Mouse (Mus musculus): Measurements from ENCODE around the gene Metap1. TPM values are rescaled to one million over a fixed set of nuclear protein-coding genes. Genes with fewer than 3 reads are reported as not detected.

The Metap1 gene
- polyA plus RNA-seq, 1 experiment = 32.2 TPM

DNA sequence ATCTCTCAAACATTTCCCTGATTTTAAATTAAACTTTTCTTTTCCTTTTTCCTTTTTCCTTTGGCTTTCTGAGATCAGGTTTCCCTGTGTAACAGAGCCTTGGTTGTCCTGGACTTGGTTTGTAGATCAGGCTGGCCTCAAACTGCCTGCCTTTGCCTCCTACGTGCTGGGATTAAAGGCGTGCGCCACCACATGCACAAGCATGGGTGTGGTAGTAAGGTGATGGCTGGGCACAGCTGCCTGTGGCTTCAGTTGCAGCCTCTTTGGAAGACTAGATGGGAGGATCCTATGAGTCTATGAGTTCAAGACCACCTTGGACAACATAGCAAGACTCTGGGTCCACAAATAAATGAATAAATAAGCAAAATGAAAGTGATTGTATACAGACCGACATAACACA lies 34.6 kb upstream of the Metap1 start:
- Histone ChIP-seq H3K36me3 (ENCODE audit: control insufficient read depth, insufficient read depth) (no peaks in the 10 kb centered on the region), H3K27me3 (ENCODE audit: control insufficient read depth, insufficient read depth, insufficient read length) (no peaks in the 10 kb centered on the region), H3K79me2 (ENCODE audit: control insufficient read depth, insufficient read depth) (peaks cover 19% of the 10 kb centered on the region), H3K4me3 (ENCODE audit: insufficient read depth, poor library complexity, severe bottlenecking) (no peak overlapping the region), H3K79me3 (ENCODE audit: low read depth) (peaks cover 13% of the 10 kb centered on the region), H3ac (ENCODE audit: control insufficient read depth, insufficient read length, low read depth) (no peak overlapping the region)
- TF ChIP-seq MYOD1 (IDR thresholded peaks at IDR 0.05; ENCODE audit: control insufficient read depth, insufficient read length, low read depth) = peak; percentile 34
- no peak for TF ChIP-seq MAX (IDR thresholded peaks at IDR 0.05)
- TF ChIP-seq USF1 (IDR thresholded peaks at IDR 0.05; ENCODE audit: low read depth) = no peak
- no peak for TF ChIP-seq CTCF (IDR thresholded peaks at IDR 0.05; ENCODE audit: control insufficient read depth, insufficient read depth, insufficient read length)

DNA sequence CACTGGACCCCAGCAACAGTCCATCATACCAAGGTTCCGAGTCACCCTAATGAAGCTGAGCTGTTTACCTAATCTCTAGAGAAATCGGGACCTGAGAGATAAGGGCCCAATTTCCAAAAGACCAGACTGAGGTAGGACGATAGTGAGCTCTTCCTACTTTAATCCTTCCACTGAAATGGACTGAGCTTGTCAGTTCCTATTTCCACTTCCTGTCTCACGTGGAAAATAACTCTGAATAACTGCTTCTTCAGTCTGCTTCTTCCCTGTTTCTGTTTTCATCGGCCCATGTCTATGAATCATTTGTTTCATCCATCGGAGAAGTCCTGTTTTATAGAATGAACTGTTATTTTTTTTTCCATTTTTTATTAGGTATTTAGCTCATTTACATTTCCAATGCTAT lies 29.9 kb upstream of the Metap1 start:
- no peak for TF ChIP-seq CTCF (IDR thresholded peaks at IDR 0.05; ENCODE audit: control insufficient read depth, insufficient read depth, insufficient read length)
- TF ChIP-seq MAX (IDR thresholded peaks at IDR 0.05) = no peak
- no peak for TF ChIP-seq FOSL1 (IDR thresholded peaks at IDR 0.05; ENCODE audit: insufficient read depth, low read length, poor library complexity, severe bottlenecking)
- no peak for TF ChIP-seq CEBPB (IDR thresholded peaks at IDR 0.05; ENCODE audit: low read depth)
- TF ChIP-seq USF1 (IDR thresholded peaks at IDR 0.05; ENCODE audit: low read depth) = no peak
- TF ChIP-seq MYOD1 (IDR thresholded peaks at IDR 0.05; ENCODE audit: control insufficient read depth, insufficient read length, low read depth) = no peak
- no peak for TF ChIP-seq MYOG (IDR thresholded peaks at IDR 0.05; ENCODE audit: control insufficient read depth, extremely low read depth, insufficient read length)
- Histone ChIP-seq H3K79me2 (ENCODE audit: control insufficient read depth, insufficient read depth) (no peaks in the 10 kb centered on the region), H3ac (ENCODE audit: control insufficient read depth, insufficient read length, low read depth) (no peak overlapping the region), H3K79me3 (ENCODE audit: low read depth) (no peaks in the 10 kb centered on the region), H3K27me3 (ENCODE audit: control insufficient read depth, insufficient read depth, insufficient read length) (no peaks in the 10 kb centered on the region), H3K36me3 (ENCODE audit: control insufficient read depth, insufficient read depth) (no peaks in the 10 kb centered on the region), H3K4me3 (ENCODE audit: insufficient read depth, poor library complexity, severe bottlenecking) (no peak overlapping the region)

DNA sequence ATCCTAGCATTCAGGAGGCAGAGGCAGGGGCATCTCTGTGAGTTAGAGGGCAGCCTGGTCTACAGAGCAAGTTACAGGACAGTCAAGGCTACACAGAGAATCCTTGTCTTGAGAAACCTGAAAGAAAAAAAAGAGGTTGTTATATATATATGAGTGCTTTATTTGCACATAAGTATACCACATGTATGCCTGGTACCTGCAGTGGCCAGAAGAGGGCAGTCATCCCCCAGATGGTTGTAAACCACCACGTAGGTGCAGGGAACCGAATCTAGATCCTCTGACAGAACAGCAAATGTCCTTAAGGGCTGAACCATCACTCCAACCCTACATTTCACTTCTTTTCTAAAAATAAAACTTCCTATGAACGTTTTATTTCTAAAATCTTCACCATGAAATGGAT lies 28.6 kb upstream of the Metap1 start:
- H3ac ChIP-seq (ENCODE audit: control insufficient read depth, insufficient read length, low read depth) = no peak overlapping the region
- no peaks in the 10 kb centered on the region for H3K79me2 ChIP-seq (ENCODE audit: control insufficient read depth, insufficient read depth)
- no peaks in the 10 kb centered on the region for H3K27me3 ChIP-seq (ENCODE audit: control insufficient read depth, insufficient read depth, insufficient read length)
- no peaks in the 10 kb centered on the region for H3K36me3 ChIP-seq (ENCODE audit: control insufficient read depth, insufficient read depth)
- TF ChIP-seq CTCF (IDR thresholded peaks at IDR 0.05; ENCODE audit: control insufficient read depth, insufficient read depth, insufficient read length) = no peak
- no peak overlapping the region for H3K4me3 ChIP-seq (ENCODE audit: insufficient read depth, poor library complexity, severe bottlenecking)
- no peaks in the 10 kb centered on the region for H3K79me3 ChIP-seq (ENCODE audit: low read depth)

DNA sequence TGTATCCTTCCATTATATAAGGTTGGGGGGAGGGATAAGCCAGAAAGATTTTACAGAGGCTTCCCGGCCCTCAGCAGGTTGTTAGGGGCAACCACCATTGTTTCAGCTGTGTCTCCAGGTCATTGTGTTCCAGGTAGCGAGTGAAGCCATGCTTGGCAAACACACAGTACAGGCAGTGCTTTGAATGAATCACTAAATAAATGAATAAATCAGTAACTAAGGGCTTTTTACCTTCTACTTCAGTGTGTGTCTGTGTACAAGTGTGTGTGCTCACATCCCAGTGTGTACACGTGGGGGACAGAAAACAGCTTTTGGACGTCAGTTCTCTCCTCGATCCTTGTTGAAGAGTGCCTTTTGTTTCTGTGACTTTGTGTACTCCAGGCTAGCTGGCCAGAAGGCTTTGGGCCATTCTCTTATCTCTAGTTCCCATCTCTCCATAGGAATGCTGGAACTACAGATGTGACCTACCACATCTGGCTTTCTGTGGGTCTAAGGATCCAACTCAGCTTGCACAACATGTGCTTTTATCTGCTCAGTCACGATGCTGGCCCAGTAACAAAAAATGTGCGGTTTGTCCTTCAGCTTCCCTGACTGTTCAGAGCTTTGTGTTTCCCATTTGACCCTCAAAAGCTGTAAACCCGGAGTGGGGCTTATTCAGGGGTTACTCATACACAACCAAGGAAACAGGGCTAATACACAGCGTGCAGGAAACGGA lies 26.5 kb upstream of the Metap1 start:
- TF ChIP-seq USF1 (IDR thresholded peaks at IDR 0.05; ENCODE audit: low read depth) = no peak
- peak; percentile 32 for TF ChIP-seq MYOD1 (IDR thresholded peaks at IDR 0.05; ENCODE audit: control insufficient read depth, insufficient read length, low read depth)
- peak; percentile 89 for TF ChIP-seq MAX (IDR thresholded peaks at IDR 0.05)
- TF ChIP-seq CTCF (IDR thresholded peaks at IDR 0.05; ENCODE audit: control insufficient read depth, insufficient read depth, insufficient read length) = no peak
- peak; percentile 96 for TF ChIP-seq CEBPB (IDR thresholded peaks at IDR 0.05; ENCODE audit: low read depth)
- H3ac ChIP-seq (ENCODE audit: control insufficient read depth, insufficient read length, low read depth) = no peak overlapping the region
- H3K36me3 ChIP-seq (ENCODE audit: control insufficient read depth, insufficient read depth) = no peaks in the 10 kb centered on the region
- H3K27me3 ChIP-seq (ENCODE audit: control insufficient read depth, insufficient read depth, insufficient read length) = no peaks in the 10 kb centered on the region
- H3K4me3 ChIP-seq (ENCODE audit: insufficient read depth, poor library complexity, severe bottlenecking) = no peak overlapping the region
- no peaks in the 10 kb centered on the region for H3K79me2 ChIP-seq (ENCODE audit: control insufficient read depth, insufficient read depth)
- H3K79me3 ChIP-seq (ENCODE audit: low read depth) = no peaks in the 10 kb centered on the region

DNA sequence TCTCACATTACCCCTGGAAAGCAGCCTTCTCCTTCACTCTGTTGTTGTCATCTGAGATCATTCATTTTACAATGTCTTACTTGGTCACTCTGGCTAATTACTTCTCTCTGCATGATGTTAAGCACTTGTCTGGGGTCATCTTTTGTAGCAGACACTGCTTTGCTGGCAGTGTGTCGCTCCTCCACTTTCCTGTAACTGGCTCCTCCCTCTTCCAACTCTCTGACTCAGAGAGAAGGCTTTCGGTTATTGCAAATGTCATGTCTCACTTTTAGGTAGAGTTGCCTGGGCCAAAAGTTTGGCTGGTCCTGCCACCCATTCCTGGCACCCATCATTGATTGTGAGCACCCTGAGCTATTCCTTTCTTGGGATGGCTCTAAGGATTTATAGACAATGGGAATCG lies 25.4 kb upstream of the Metap1 start:
- no peaks in the 10 kb centered on the region for H3K27me3 ChIP-seq (ENCODE audit: control insufficient read depth, insufficient read depth, insufficient read length)
- H3K79me3 ChIP-seq (ENCODE audit: low read depth) = no peaks in the 10 kb centered on the region
- TF ChIP-seq USF1 (IDR thresholded peaks at IDR 0.05; ENCODE audit: low read depth) (no peak), CEBPB (IDR thresholded peaks at IDR 0.05; ENCODE audit: low read depth) (no peak), FOSL1 (IDR thresholded peaks at IDR 0.05; ENCODE audit: insufficient read depth, low read length, poor library complexity, severe bottlenecking) (no peak), CTCF (IDR thresholded peaks at IDR 0.05; ENCODE audit: control insufficient read depth, insufficient read depth, insufficient read length) (no peak), MYOD1 (IDR thresholded peaks at IDR 0.05; ENCODE audit: control insufficient read depth, insufficient read length, low read depth) (no peak), MYOG (IDR thresholded peaks at IDR 0.05; ENCODE audit: control insufficient read depth, extremely low read depth, insufficient read length) (no peak), MAX (IDR thresholded peaks at IDR 0.05) (no peak)
- H3ac ChIP-seq (ENCODE audit: control insufficient read depth, insufficient read length, low read depth) = no peak overlapping the region
- H3K79me2 ChIP-seq (ENCODE audit: control insufficient read depth, insufficient read depth) = no peaks in the 10 kb centered on the region
- no peak overlapping the region for H3K4me3 ChIP-seq (ENCODE audit: insufficient read depth, poor library complexity, severe bottlenecking)
- H3K36me3 ChIP-seq (ENCODE audit: control insufficient read depth, insufficient read depth) = no peaks in the 10 kb centered on the region

DNA sequence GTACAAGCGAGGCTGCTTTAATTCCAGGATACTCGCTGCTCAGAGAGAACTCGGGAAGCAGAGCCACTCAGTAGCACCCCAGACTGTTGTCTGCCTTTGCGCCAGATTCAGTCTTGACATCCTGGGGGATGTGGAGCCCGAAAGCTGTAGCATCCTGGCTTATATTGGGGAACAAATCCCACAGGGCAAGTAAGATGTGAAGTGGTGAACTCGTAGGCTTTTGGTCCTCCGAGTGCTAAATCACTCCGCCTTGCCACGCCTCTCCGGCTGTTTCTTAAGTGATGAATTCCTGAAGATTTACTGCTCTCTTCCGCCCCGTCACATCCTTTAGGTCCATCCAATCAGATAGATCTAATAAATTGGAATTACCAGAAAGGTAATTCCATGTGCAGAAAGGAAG lies 23.9 kb upstream of the Metap1 start:
- H3K4me3 ChIP-seq (ENCODE audit: insufficient read depth, poor library complexity, severe bottlenecking) = no peak overlapping the region
- TF ChIP-seq FOSL1 (IDR thresholded peaks at IDR 0.05; ENCODE audit: insufficient read depth, low read length, poor library complexity, severe bottlenecking) = no peak
- TF ChIP-seq CTCF (IDR thresholded peaks at IDR 0.05; ENCODE audit: control insufficient read depth, insufficient read depth, insufficient read length) = no peak
- TF ChIP-seq MYOD1 (IDR thresholded peaks at IDR 0.05; ENCODE audit: control insufficient read depth, insufficient read length, low read depth) = no peak
- no peak for TF ChIP-seq MAX (IDR thresholded peaks at IDR 0.05)
- TF ChIP-seq USF1 (IDR thresholded peaks at IDR 0.05; ENCODE audit: low read depth) = no peak

More for the DNA sequence above, 23.9 kb upstream of the Metap1 start:
- Histone ChIP-seq H3K79me2 (ENCODE audit: control insufficient read depth, insufficient read depth) (no peaks in the 10 kb centered on the region), H3K79me3 (ENCODE audit: low read depth) (no peaks in the 10 kb centered on the region), H3K27me3 (ENCODE audit: control insufficient read depth, insufficient read depth, insufficient read length) (no peaks in the 10 kb centered on the region), H3ac (ENCODE audit: control insufficient read depth, insufficient read length, low read depth) (no peak overlapping the region), H3K36me3 (ENCODE audit: control insufficient read depth, insufficient read depth) (no peaks in the 10 kb centered on the region)

Data from C2C12 (cell line).